Mouse (Mus musculus) inflammation-experienced regulatory T-cells, adult 6 months (primary cell): ENCODE results near the gene Smg5. TPM values are rescaled to one million over a fixed set of nuclear protein-coding genes. Genes with fewer than 3 reads are reported as not detected.
A peak's percentile ranks its signal among the peaks of the same experiment; 100 is the strongest.
"Not testable (repeated sequence)": the region's sequence is repeated elsewhere in the genome, so short reads cannot be mapped to it uniquely, and the experiment has no call there.

ENCODE experiments used
- ATAC-seq: one replicate; pipeline ENCODE4 v1.8.0; 2017
- polyA plus RNA-seq, 3 experiments: library from polyadenylated mRNA; unstranded; fragments of 100-300 nt; shearing (Covaris generic); gene quantifications; one replicate each; pipeline ENCODE4 v1.2.1; 2017

Smg5 gene
- 10 to 100 TPM; 26.1 to 47.1 (median 37.8) TPM for polyA plus RNA-seq

- ATAC-seq = peak; percentile 96
These were observed at the start of gene Smg5, which contains the start of gene Tmem79 for GRCm38 (mm10) chr3:88336058-88337013. Gene Smg5 (plus strand): TSS chr3:88336260. Gene Tmem79 (minus strand): TSS chr3:88336148.

DNA sequence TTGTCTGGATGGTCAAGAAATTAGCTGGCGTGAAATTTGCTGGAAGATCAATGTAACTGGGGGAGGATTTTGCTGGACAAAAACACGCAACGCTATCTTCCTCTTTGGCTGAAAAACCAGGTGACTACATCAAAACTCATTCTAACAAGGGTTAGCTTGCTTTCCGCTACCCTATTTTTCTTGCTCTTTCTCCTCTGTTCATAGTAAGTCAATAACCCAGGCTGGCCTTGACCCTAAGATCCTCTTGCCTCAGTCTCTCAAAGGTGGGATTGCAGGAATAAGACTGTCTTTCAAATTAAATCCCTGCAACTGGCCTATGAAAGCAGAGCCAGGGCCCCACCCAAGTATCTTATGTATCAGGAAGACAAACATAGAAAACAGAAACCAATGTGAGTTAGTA lies 49.0 kb upstream of the Smg5 start, which contains the start of gene Gm38392:
Gm38392 (minus strand) TSS at position 101 of the 400 bp plus-strand sequence.
- ATAC-seq = no peak

DNA sequence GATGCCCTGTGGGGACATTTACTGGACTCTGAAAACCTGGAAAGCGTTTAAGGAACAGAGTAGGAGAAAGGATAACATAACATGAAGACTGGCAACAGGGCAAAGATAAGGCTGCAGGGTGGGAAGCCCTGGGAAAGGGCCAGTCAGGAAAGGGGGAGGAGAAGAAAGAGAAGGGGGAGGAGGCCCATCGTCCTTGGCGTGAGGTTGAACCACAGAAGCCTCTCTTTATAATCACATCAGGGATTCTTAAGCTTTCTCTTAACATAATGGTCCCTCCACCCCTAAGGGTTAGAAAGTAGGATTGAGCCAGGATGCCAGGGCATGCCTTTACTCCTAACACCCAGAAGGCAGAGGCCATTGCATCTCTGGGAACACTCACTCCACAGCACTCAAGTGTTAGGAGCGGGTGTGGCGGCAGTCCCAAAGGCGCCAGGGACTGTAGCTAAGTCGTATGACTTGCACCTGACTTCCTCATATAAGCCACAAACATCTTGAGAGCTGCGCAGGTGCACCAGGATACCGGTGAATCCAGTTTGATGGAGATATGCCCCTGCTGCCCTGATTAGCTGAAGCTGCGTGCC lies 47.8 kb upstream of the Smg5 start:
- ATAC-seq = not testable (repeated sequence)

DNA sequence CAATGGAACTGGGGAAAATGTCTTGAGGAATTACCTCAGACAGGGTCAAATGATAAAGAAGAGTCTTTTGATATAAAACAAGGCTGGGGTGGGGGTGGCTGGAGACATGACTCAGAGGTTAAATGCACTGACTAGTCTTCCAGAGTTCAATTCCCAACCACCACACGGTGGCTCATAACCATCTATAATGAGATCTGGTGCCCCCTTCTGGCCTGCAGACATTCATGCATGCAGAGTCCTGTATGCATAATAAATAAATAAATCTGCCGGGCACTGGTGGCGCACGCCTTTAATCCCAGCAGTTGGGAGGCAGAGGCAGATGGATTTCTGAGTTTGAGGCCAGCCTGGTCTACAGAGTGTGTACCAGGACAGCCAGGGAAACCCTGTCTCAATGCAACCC lies 44.1 kb upstream of the Smg5 start:
- ATAC-seq = no peak

DNA sequence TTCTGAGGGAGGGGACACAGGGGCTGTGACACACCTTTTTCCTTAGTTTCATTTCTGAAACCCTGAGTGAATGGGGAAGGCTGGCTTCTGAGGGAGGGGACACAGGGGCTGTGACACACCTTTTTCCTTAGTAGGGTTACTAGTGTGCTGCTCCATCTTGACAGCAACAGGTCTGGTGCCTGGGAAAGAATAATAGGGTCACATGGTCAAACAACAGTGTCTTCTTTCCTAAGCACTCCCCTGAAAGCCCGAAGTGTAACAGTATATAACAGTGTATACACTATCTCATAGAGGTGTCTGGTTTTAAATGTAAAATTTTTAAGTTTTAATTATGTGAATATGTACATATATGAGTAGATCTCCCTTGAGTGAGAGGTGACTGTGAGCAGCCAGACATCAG lies 40.8 kb upstream of the Smg5 start:
- not testable (repeated sequence) for ATAC-seq

- no peak for ATAC-seq
These were observed 39.9 kb upstream of the Smg5 start for GRCm38 (mm10) chr3:88296110-88296560.

DNA sequence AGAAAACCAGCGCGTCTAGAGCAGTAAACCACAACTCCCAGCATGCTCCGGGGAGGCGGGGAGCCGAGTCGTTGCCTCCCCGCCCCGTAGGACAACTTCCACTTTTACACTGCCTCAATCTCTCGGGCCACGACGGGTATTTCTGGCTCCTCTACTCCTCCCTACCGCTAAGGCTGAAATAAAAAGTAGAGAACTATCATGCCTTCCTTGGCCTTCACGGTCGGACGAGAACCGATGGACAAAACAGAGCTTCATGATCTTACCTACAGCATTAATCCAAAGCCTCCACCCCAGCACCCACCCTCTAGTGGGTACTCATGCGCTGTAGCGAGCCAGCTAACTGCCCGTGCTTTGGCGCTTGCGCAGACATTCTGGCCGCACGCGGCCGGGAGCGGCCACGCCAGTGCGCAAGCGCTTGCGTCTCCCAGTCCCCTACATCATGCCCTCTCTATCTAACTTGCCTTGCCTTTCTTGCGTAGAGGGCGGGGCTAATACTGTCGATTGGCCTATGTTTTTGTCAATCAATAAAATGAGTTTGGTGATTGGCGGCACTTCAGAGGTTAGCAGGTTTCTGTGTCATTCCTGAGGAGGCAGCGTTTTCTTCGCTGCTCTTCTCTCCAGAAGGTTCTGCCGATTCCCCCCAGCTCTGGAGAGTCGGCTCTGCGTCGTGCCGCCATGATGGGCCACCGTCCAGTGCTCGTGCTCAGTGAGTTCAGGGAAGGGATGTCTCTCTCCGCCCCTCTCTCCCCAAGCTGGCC lies 39.3 kb upstream of the Smg5 start, which contains the start of the genes Tsacc and Cct3:
Tsacc (minus strand) TSS at position 439 of the 758 bp plus-strand sequence.
Cct3 (plus strand) TSS at position 556 of the 758 bp plus-strand sequence.
- peak; percentile 89 for ATAC-seq

GRCm38 (mm10) chr3:88297321-88297851 lies 38.7 kb upstream of the Smg5 start:
- ATAC-seq = peak; percentile 25

DNA sequence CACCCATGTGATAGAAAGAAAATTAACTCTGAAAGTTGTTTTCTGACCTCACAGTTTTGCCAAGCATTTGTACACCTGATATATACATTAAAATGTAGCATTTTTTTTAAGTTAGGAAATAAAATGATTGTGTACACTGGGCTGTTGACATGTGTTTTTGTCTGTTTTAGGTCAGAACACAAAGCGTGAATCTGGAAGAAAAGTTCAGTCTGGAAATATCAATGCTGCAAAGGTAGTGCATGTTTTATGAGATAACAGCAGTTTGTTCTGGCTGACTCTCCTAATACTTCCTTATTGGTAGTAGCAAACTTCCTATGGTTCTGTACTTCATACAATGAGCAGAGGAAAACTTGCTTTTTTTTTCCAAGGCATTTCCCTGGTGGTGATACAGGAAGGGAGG lies 36.9 kb upstream of the Smg5 start:
- ATAC-seq = no peak

DNA sequence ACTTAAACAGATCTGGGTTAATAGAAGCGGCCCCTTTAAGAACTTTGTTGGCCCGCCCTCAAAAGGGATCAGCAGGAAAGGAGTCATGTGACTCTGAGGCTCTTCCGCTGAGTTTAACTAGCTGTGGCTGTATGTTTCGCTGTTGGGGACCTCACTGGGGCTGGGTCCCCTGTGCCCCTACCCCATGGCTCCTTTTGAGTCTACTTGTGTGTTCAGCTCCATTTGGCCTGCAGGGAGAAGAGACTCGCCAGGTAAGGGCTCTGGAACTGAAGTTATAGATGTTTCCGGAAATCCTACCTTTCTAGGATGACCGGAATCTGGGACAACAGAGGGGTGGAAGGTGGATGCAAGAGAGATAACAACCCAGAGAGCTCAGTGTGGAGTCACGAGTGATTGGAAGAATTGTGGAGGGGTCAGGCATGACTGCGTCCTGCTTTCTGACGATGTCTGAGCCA lies 11.1 kb upstream of the Smg5 start, which contains the start of gene Glmp:
Glmp (plus strand) TSS at position 73 of the 455 bp plus-strand sequence.
- peak; percentile 98 for ATAC-seq

- ATAC-seq = no peak
These were observed 7.1 kb upstream of the Smg5 start for GRCm38 (mm10) chr3:88328956-88329355.

DNA sequence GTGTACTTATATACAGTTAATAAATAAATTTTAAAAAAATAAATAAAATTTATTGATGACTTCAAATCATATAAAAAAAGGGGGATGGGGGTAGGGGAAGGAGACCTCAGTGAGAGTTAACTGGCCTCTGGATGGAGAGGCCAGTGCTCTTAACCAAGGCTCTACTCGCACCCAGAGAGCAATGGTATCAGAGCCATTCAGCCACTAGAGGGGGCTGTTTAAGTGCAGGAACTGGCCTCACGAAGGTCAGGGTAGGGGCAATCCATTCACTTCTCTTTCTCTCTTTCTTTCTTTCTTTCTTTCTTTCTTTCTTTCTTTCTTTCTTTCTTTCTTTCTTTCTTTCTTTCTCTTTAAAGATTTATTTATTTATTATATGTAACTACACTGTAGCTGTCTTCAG lies 4.8 kb upstream of the Smg5 start:
- ATAC-seq = no peak

- ATAC-seq = no peak
These were observed 1.9 kb upstream of the Smg5 start for GRCm38 (mm10) chr3:88334029-88334658.

- ATAC-seq = no peak
These were observed 1.1 kb upstream of the Smg5 start for GRCm38 (mm10) chr3:88334902-88335435.

DNA sequence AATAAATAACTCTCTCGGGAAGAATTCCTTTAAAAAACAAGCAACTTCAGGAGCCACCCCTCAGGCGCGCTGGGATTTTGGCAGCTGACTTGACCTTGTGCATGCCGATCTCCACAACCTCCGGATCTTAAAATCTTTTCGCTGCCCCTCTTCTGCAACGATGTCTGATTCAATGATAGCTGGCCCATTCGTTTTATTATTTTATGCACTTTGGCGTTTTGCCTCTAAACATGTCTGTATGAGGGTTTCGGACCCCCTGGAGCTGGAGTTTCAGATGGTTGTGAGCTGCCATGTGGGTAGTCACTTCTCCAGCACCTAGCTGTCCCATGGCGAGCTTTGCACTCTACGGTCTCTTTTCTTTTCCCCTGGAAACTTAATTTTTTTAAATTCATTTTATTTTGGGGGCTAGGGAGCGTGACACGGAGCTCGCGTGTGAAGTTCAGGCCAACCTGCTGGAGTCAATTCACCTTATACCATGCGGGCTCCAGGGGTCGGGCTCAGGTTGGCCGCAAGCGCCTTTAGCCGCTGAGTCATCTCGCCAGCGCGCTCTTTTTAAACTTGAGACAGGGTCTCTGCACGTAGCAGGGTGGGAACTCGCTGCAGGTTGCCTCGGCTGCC lies 515 bp upstream of the Smg5 start:
- peak; percentile 9 for ATAC-seq

GRCm38 (mm10) chr3:88337367-88338020 lies 1.4 kb downstream of the Smg5 start:
- ATAC-seq = peak; percentile 34

- no peak for ATAC-seq
These were observed 2.3 kb downstream of the Smg5 start for GRCm38 (mm10) chr3:88338316-88338715.

- no peak for ATAC-seq
These were observed 2.9 kb downstream of the Smg5 start for GRCm38 (mm10) chr3:88339006-88339405.

- ATAC-seq = no peak
These were observed 14.7 kb downstream of the Smg5 start for GRCm38 (mm10) chr3:88350732-88351131.

DNA sequence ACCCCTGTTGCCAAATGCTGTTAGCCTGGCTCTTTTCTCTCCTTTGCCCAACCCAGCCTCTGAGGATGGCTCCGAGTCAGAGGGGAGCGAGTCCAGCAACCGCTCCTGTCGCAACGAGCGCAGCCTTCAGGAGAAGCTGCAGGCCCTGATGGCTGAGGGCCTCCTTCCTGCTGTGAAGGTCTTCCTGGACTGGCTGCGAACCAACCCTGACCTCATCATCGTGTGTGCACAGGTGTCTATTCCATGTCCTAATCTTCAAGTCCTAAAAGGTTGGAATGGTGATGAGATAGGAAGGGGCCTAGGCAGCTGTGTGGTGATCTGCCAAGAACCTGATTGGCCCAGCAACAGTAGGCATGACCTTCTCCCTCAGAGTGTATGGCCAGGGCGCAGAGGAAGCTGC lies 16.8 kb downstream of the Smg5 start:
- no peak for ATAC-seq
